Mouse (Mus musculus): ENCODE results near the gene Sp9.
A peak's percentile ranks its signal among the peaks of the same experiment; 100 is the strongest.

Gene Sp9

GRCm38 (mm10) chr2:73274119-73274920 is 2.6 kb downstream of the Sp9 start:
- DNase-seq (ENCODE audit: low spot score in 2 of 2): peak in 1 of 2 experiments; percentile 45

- DNase-seq (ENCODE audit: low spot score in 2 of 2): no peak
These were observed 3.7 kb downstream of the Sp9 start for GRCm38 (mm10) chr2:73275261-73276040.

- no peak for DNase-seq (ENCODE audit: low spot score in 2 of 2)
These were observed 4.4 kb downstream of the Sp9 start for GRCm38 (mm10) chr2:73276141-73276571.

DNA sequence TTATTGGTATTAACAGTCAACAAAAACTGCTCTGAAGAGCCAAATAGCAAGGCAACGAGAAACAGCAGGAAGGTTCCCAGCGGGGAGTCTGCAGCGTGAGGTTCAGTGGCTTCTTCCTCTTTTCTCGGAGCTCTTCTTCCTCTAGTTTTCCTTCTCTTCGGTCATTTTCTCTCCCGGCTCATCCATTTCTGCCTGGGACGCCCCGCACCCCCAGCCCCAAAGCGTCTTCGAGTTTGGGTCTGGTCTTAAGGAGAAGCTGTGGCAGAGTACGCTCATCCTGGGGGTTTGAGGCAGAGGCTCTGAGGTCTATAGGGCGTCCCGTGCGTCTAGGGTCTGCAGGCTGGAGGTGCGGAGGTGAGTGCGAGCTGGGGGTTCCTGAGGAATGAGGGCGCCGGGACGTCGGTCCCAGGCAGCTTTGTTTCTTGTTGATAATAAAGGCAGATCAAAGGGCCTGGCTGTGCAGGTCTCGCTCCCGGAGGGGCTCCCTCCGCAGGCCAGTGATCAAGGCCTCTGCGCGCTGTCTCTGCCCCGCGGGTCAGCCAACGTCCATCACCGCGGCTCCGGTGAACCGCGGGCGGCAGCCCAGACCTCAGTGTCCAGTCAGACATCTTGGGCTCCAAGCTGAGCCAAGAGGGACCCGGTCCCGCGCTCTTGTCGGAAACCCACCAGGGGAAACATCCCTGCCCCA is 5.4 kb downstream of the Sp9 start:
- peak in 1 of 2 experiments; percentile 21 for DNase-seq (ENCODE audit: low spot score in 2 of 2)

DNA sequence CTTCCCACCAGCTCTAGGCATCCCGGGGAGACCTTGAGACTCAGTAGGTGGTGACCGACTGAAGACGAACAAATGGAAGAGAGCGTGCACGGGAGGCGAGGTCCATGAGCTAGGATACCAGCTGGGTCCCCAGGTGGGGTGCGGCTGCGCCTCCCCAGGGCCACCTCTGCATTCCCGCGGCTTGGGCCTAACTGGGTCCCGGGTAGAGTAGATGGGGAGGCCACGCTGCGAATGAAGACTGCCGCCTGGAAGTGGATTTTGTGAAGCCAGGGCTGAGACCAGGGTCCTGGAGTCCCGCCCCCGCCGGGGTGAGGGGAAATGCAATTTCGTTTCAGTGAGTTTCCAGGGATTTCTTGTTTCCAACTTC is 6.0 kb downstream of the Sp9 start:
- DNase-seq (ENCODE audit: low spot score in 2 of 2): no peak

- peak; percentile 71 to 85 for DNase-seq (ENCODE audit: low spot score in 2 of 2)
These were observed 6.6 kb downstream of the Sp9 start for GRCm38 (mm10) chr2:73278131-73278854.

GRCm38 (mm10) chr2:73278869-73279268 is 7.1 kb downstream of the Sp9 start:
- no peak for DNase-seq (ENCODE audit: low spot score in 2 of 2)

DNA sequence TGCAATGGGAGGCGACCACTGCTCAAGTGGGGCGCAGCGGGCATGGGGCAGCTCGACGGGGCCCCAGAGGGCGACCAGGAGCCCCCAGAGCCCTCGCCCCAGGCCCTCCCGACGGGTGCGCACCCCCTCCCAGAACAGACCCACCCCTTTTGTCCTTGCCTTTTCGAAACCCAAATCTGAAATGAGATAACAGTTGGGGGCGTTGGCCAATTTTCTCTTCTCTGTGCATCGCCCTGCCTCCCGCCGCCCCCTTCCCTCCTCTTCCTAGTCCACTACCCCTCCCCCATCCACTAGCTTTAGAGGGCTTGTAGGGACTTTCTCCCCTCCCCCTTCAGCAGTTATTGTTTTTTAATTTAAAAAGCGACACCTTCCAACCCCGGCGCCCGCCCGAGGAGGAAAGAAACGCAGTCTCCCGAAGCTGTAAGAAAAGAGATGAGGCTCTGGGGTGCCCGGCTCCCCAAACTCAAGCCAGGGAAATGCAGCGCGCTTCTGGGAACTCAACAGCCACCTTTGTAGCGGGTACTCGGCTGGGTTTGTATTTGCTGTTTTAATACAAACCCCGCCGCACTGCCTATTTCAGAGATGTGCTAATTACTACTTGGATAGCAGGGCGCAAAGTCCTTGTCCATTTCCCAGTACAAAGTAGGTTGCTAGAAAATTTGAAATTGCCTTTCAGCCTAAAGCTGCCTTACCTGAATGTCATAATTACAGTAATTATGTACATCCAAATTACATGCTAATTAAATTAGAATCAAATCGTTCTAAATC is 7.7 kb downstream of the Sp9 start:
- DNase-seq (ENCODE audit: low spot score in 2 of 2): no peak

DNA sequence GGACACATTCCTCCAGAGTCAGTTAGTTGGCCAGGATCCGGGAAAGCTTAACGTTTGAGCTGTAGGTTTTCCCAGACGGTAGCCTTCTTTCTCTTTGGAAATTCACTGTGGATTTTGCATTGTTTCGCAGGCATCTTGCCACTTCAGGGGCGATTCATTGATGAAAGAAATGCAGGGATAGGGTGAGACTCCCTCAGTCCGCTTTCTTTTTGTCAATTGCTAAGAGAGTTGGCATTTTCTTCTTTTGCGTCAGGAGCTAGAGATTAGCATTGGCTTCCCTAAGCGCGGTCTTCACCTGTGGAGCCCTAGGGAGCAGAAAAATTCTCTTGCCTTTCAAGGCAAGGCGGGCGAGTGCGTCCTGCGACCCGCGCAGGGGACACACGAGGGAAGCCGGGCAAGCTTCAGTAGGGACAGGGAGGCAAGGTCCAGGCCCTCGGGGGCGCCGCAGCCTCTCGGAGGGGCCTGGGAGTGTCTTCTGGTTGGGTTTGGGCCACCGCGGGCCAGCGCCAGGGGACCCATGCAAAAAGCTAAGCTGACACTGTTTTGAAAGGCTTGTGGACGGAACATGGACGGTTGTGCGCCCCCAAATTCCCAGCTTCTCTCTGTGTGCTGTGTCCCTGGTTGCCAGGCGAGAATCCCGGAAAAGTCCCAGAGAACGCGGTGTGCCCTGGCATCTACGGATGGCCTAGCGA is 8.8 kb downstream of the Sp9 start:
- no peak for DNase-seq (ENCODE audit: low spot score in 2 of 2)

DNA sequence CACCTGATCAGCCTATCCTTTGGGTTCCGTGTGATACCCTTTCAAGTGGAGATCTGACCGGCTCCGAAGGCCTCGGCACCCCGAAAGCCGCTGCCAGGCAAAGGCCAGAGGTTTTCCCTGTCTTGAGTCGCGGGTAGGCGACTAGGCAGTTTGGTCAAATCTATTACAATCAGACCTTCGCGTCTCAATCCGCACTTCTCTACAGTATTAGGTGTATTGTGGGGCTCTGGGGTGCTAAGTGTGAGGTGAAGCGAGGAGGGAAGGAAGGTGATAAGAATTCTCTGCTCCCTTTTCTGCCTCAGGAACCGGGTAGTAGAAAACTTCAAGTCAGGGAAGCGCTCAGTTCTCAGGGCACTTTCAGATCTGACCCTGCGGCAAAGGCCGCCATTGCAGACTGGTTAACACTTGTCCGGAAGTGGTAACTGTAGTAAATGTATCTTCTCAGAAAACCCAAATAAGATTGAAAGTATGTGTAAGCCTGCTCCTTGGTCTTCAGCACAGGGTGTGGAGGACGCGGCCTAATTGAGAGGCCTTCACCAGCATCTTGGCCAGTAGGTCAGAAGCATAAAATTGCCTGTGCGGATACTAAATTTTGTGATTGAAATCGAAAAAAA is 9.4 kb downstream of the Sp9 start:
- peak; percentile 39 to 59 for DNase-seq (ENCODE audit: low spot score in 2 of 2)

- no peak for DNase-seq (ENCODE audit: low spot score in 2 of 2)
These were observed 10.0 kb downstream of the Sp9 start for GRCm38 (mm10) chr2:73281707-73282106.

- peak in 1 of 2 experiments; percentile 16 for DNase-seq (ENCODE audit: low spot score in 2 of 2)
These were observed 13.9 kb downstream of the Sp9 start for GRCm38 (mm10) chr2:73285630-73286029.

DNA sequence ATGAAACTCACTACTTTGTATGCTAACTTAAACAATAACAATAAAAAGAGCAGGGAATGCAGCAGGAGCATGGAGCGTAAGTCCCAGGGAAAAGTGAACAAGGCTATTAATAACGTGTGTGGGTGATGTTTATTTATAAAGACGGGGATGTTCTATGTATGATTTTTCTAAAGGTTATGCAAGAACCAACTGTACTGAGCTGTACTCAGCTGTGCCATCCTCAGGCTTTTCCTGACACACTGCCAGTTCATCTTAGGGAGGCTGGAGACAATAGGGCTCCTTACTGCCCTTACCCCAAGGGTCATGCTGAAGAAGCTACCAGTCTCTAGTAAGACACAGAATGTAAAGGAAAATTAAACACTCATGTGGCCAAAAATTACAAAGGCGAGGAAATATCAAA is 19.4 kb downstream of the Sp9 start:
- no peak for DNase-seq (ENCODE audit: low spot score in 2 of 2)

DNA sequence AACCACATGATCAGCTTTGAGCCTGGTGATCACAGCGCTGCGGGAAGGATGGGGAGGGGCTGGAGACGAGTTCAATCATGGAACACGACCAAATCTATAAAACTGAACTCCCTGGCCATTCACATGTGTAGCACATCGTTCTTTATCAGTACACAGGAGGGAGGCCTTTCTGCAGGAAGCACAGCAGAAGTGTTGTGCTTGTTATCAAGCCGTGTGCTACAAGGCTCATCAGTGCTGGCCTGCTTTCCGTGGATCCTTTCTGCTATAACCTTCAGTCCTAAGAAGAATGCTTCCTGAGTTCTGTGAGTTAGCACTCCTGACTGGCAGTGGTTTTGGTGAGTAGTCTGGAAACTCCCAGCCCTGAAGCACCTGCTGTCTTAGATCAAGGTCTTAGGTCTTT is 23.3 kb downstream of the Sp9 start:
- no peak for DNase-seq (ENCODE audit: low spot score in 2 of 2)

DNA sequence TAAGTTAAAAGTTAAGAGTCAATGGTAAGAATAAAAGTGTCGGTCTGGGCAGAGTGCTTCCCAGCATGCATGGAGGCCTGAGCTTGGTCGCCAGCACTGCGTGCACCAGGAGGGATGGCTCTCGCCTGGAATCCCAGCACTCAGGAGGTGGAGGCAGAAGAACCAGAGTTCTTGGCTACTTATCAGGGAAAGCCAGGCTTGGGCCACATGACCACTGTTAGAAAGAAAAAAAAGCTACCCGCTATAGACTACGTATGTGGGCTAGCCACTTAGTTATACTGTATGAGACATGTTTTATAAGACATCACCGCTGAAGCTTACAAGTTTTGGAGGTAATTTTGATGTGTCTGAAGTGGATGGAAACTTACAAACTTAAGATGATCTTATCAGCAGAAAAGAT is 26.4 kb downstream of the Sp9 start:
- no peak for DNase-seq (ENCODE audit: low spot score in 2 of 2)

GRCm38 (mm10) chr2:73298841-73299240 is 27.1 kb downstream of the Sp9 start:
- no peak for DNase-seq (ENCODE audit: low spot score in 2 of 2)

- DNase-seq (ENCODE audit: low spot score in 2 of 2): no peak
These were observed 30.3 kb downstream of the Sp9 start for GRCm38 (mm10) chr2:73301979-73302378.

DNA sequence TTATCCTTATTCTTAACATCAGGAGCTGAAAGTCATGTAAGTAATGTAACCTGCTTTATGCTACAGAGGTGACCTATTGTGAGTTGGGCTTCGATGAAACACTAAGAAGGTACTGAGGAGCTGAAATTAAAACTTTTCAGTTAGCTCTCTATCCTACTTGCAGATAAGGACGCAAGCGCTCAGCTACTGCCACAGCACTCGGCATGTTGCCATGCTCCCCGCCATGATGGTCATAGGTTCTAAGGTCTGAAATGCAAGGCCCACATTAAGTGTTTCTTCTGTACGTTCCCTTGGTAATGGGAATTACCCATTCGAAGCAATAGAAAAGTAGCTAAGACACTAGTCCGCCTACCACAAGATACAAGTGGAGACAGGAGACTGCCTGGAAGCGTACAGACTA is 31.0 kb downstream of the Sp9 start:
- no peak for DNase-seq (ENCODE audit: low spot score in 2 of 2)

GRCm38 (mm10) chr2:73304506-73304905 is 32.8 kb downstream of the Sp9 start:
- DNase-seq (ENCODE audit: low spot score in 2 of 2): no peak

DNA sequence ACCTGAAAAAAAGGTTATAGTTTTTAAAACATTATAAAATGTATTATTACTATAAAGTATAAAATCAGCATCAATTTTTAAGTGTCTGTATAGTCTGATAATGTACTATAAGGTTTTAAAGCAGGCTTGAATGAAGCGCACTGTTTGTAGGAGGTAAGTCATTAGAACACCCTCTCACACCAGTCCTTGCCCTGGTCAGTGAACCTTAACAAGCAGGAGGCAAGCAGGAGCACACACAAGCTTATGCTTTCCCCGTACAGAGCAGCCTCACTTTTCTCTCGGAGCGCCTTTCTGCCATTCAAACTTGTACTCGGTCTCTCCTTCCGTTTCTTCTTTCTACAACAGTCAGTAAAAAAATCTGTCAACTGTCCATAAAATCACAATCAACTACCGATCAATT is 34.3 kb downstream of the Sp9 start:
- no peak for DNase-seq (ENCODE audit: low spot score in 2 of 2)
